Mouse (Mus musculus) G1E (cell line): ENCODE measurements around the gene Cd2bp2. TPM values are rescaled to one million over a fixed set of nuclear protein-coding genes. Genes with fewer than 3 reads are reported as not detected.

Source experiments
- ATAC-seq: 2 replicates; pipeline ENCODE4 v1.8.0; 2016; ENCODE audit warnings: mild to moderate bottlenecking; ENCODE audit not compliant: insufficient number of reproducible peaks, poor library complexity, low FRiP score, severe bottlenecking; ENCODE audit errors: extremely low read depth
- DNase-seq: peaks from one replicate; pipeline ENCODE4 v3.0.0; 2012; ENCODE audit warnings: low spot score
- H3K27me3 ChIP-seq: 2 replicates; pipeline ENCODE4 v1.6.1; 2012; ENCODE audit warnings: mild to moderate bottlenecking, low read length, inconsistent platforms; ENCODE audit not compliant: insufficient read depth
- H3K36me3 ChIP-seq: replicated peaks from 2 replicates; pipeline ENCODE3; 2012; ENCODE audit warnings: mild to moderate bottlenecking, inconsistent platforms
- H3K4me1 ChIP-seq: 2 replicates; pipeline ENCODE4 v1.6.1; 2012; ENCODE audit warnings: low read depth, low read length, inconsistent platforms, mixed read lengths; ENCODE audit not compliant: insufficient read depth
- H3K4me3 ChIP-seq: 2 replicates; pipeline ENCODE4 v1.5.1; 2012; ENCODE audit warnings: low read depth, mild to moderate bottlenecking, inconsistent platforms, low read length, moderate library complexity, mixed read lengths
- H3K9me3 ChIP-seq: replicated peaks from 2 replicates; pipeline ENCODE4 v1.6.1; 2012; ENCODE audit warnings: inconsistent platforms
- CTCF ChIP-seq: IDR thresholded peaks from 2 replicates; pipeline ENCODE4 v1.5.1; 2012; ENCODE audit warnings: low read depth, low read length, inconsistent platforms, mixed read lengths
- GATA1 ChIP-seq: IDR thresholded peaks from 2 replicates; pipeline ENCODE4 v1.6.1; 2012; ENCODE audit warnings: borderline replicate concordance, low read length, inconsistent platforms, mixed read lengths
- GATA2 ChIP-seq: IDR thresholded peaks from 2 replicates; pipeline ENCODE4 v1.6.1; 2012; ENCODE audit warnings: low read depth, low read length, inconsistent platforms, borderline replicate concordance
- POLR2AphosphoS5 ChIP-seq: IDR thresholded peaks from 2 replicates; pipeline ENCODE4 v1.6.1; 2012; ENCODE audit warnings: low read depth, low read length, inconsistent platforms; ENCODE audit not compliant: insufficient replicate concordance
- TAL1 ChIP-seq: conservative IDR thresholded peaks from 2 replicates; pipeline ENCODE4 v1.6.1; 2012; ENCODE audit warnings: low read depth, low read length, inconsistent platforms, mixed read lengths
- polyA plus RNA-seq: library from polyadenylated mRNA; stranded (reverse); fragments of >175 nt; gene quantifications from 2 replicates; pipeline ENCODE4 v1.2.3, GENCODE M21; 2012
- total RNA-seq, 2 experiments: library from RNA; stranded (forward) in 1 of 2; stranded (reverse) in 1 of 2; fragments of 200-1000 nt in 1 of 2; fragments of >200 nt in 1 of 2; fragmentation: Nextera tagmentation in 1 of 2; gene quantifications; 2 replicates each; pipeline ENCODE4 v1.2.3; 2014 to 2017

Gene Cd2bp2
- total RNA-seq (2014; fragmentation: Nextera tagmentation), result 23.3 and 37.2 TPM in 2 replicates
- 79.3 and 84.6 TPM in 2 replicates for total RNA-seq (2017)
- polyA plus RNA-seq, result 71.8 and 73.7 TPM in 2 replicates

DNA sequence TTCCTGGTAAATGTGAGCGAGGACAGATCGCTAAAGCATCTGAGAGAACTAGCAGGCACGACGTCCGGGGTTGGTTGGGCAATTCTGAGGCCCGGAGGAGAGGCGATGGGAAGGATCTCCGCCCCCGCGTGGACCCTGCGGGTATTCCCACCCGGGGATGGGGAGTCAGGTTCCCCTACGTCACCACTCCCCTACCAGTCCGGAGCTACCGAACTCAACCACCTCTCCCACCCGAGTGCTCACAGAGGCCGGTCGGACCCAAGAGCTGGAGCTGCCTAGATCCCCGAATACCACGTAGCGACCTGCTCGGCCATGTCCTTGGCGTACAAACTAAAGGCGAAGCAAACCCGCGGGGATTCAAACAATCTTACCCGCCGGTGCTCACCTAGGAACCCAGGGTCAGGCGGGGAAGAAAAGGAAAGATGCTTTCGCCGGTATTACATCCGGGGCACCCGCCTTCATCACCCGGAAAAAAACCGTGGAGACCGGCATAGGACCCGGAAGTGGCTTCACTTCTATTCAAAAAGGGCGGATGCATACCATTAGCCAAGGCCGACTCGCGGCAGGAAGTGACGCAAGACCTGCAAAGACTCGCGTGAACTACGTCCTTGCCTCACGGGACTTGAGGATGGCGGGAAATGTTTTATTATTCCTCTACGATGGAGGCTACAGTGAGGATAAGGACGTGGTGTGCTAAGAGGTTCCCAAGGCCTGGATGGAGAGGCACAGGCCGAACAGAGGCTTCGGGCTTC is at the start of gene Cd2bp2:
TSS of gene Cd2bp2 (minus strand) at position 507 of the 752 bp plus-strand sequence.
- H3K4me3 ChIP-seq, result peak within 1 kb of the TSS; percentile 75
- TF ChIP-seq GATA1, result no peak
- no peak; the same call in 1 of the 2 replicates for TF ChIP-seq POLR2AphosphoS5
- no peak for TF ChIP-seq GATA2
- TF ChIP-seq CTCF, result no peak
- no peak for TF ChIP-seq TAL1
- H3K36me3 ChIP-seq, result peaks cover 87% of the 10 kb centered on the region
- H3K4me1 ChIP-seq, result peaks cover 66% of the 10 kb centered on the region
- no peaks in the 10 kb centered on the region for H3K9me3 ChIP-seq
- no peaks in the 10 kb centered on the region for H3K27me3 ChIP-seq
- DNase-seq, result peak; percentile 89
- ATAC-seq, result peak; percentile 87

DNA sequence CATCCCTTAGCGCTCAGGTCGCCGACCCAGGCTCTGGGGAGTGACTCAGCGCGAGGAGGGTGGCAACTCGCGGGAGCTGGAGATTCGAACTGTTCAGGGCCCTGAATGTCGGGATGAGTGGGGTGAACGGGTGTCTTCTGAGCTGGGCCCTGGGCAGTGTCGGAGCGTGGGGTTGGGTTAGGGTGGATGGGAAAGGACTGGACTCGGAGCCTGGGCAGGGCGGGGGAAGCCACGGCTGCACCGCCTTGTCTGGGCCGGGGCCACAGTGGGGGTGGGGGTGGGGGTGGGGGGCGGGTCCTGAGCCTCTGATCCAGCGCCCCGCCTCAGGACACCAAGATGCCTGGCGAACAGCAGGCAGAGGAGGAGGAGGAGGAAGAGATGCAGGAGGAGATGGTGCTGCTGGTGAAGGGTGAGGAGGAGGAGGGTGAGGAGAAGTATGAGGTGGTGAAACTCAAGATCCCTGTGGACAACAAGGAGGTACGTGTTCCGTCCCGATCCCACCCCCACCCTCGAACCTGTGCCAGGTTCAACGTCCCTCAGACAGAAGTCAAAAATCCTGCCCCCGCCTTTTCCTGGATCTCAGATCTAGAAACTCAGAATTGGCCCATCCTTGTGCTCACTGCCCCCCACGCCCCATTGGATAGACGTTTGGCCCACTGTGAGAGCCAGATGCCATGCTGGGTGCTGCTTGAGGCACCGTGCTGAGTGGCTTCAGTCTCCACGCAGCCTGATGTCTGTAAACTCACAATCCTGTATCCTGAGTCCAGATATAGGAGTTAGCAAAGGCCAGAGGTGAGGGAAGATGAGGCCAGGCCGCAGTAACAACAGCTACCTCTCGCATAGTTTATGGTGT is 49.0 kb upstream of the Cd2bp2 start:
- peak; percentile 50 for DNase-seq
- no peak for TF ChIP-seq GATA2
- TF ChIP-seq POLR2AphosphoS5, result no peak
- no peak for TF ChIP-seq GATA1
- no peak for TF ChIP-seq TAL1
- no peak for TF ChIP-seq CTCF
- Histone ChIP-seq H3K9me3 (no peaks in the 10 kb centered on the region), H3K4me1 (peaks cover 48% of the 10 kb centered on the region), H3K4me3 (peak overlapping the region; percentile 79), H3K27me3 (no peaks in the 10 kb centered on the region), H3K36me3 (peaks cover 46% of the 10 kb centered on the region)
- ATAC-seq, result 0 out of 2 replicates have a peak, but pooled peaks have one; percentile 16

DNA sequence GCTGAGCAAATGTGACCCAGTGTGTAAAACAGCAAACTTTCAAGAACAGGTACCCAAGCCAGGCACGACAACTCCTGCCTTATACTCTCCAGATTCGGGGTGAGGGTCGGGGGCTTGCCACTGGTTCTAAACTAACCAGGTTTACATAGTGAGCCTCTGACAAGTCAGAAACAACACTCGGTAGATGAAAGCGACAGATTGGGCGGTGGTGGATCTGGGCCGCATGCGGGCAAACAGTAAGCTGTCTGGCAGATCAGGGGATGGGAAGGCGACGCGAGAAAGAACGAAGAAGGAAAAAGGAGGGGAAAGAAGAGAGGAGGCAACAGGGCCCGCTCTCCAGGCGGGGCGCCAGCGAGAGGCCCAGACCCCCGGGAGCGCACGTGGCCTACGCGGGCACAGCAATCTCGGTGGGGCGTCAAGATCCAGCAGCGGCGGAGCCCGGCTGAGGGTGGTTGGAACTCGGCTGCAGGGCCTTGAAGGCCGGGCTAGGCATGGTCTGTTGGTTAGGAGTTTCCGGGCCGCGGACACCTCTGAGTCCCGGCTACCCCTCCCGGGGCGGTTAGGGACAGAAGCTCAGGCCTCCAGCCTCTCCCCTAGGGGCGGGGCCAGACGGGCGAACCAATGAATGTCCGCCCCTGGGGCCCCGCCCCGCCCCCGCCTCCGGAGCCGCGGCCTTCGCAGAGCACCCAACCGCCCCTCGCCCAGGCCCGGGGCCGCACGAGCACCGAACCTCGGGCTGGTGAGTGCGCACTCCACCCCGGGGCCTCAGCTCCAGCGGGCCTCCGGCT is 48.2 kb upstream of the Cd2bp2 start, which contains the start of gene Zfp771:
TSS of gene Zfp771 (plus strand) at position 405 of the 788 bp plus-strand sequence.
- Histone ChIP-seq H3K4me1 (peaks cover 41% of the 10 kb centered on the region), H3K27me3 (no peaks in the 10 kb centered on the region), H3K9me3 (no peaks in the 10 kb centered on the region), H3K36me3 (peaks cover 40% of the 10 kb centered on the region), H3K4me3 (peak within 1 kb of the TSS; percentile 79)
- DNase-seq (peak; percentile 98), ATAC-seq (peak; percentile 78)
- no peak for TF ChIP-seq GATA2
- no peak for TF ChIP-seq CTCF
- no peak for TF ChIP-seq GATA1
- no peak for TF ChIP-seq TAL1
- no peak for TF ChIP-seq POLR2AphosphoS5

DNA sequence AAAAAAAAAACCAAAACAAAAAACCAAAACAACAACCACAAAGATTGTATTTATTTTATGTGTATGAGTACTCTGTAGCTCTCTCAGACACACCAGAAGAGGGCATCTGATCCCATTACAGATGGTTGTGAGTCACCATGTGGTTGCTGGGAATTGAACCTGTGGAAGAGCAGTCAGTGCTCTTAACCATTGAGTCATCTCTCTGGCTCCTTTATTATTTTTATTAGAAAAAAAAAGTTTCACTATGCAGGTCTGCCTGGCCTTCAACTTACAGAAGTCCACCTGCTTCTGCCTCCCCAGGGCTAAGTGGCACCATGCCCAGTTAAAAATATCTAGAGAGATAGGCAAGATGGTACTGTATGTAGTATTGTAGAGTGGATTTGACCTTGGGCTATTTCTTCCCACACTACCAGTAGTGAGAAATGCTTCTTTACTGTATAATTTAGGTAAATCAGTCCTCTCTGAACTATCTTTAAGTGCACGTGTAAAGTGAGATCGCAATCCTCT is 47.6 kb upstream of the Cd2bp2 start:
- Histone ChIP-seq H3K27me3 (no peaks in the 10 kb centered on the region), H3K4me3 (peak overlapping the region; percentile 79; the same call in 1 of the 2 replicates), H3K4me1 (peaks cover 41% of the 10 kb centered on the region), H3K36me3 (peaks cover 42% of the 10 kb centered on the region), H3K9me3 (no peaks in the 10 kb centered on the region)
- DNase-seq (no peak), ATAC-seq (no peak)
- TF ChIP-seq GATA2 (no peak), CTCF (no peak), TAL1 (no peak), POLR2AphosphoS5 (no peak), GATA1 (no peak)

DNA sequence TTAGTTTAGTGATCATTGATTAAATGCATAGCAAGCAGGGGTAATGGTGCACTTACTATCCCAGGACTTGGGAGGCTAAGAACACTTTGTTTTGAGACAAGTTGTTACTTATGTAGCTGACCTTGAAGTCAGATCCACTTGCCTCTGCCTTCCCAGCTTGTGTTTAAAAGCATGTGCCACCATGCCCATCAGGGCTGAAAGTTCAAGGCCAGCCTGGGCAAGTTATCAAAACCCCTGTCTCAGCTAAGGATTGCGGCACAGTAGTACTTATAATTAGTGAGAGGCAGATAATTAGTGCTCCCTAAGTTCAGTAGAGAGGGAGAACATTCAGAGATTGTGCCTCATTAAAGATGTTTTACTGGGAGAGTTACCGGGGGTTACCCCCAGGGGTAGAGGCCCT is 38.9 kb upstream of the Cd2bp2 start:
- no peak for ATAC-seq
- TF ChIP-seq GATA1, result no peak
- TF ChIP-seq GATA2, result no peak
- no peak for TF ChIP-seq TAL1
- TF ChIP-seq CTCF, result no peak
- TF ChIP-seq POLR2AphosphoS5, result no peak
- Histone ChIP-seq H3K4me1 (peaks cover 52% of the 10 kb centered on the region), H3K9me3 (no peaks in the 10 kb centered on the region), H3K4me3 (no peak overlapping the region), H3K27me3 (no peaks in the 10 kb centered on the region), H3K36me3 (peaks cover 65% of the 10 kb centered on the region)
- DNase-seq, result no peak
